Mouse (Mus musculus): ENCODE data around the gene Creb3l4. TPM values are rescaled to one million over a fixed set of nuclear protein-coding genes. Genes with fewer than 3 reads are reported as not detected.

Gene Creb3l4
- polyA plus RNA-seq, 1 experiment, result 2.0 TPM

DNA sequence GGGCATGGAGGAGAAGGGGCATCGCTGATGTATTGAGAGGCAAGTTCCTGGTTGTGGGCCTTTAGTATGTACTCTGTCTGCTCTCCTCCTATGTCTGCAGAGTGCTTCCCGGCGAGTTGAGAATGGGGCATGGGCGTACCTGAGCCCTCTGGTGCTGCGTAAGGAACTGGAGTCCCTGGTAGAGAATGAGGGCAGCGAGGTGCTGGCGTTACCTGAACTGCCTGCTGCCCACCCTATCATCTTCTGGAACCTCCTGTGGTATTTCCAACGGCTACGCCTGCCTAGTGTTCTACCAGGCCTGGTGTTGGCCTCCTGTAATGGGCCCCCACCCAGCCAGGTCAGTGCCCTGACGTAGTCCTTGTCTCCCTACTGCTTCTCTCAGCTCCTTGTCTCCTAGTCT, 34.9 kb upstream of the Creb3l4 start:
- no peak for TF ChIP-seq CTCF (IDR thresholded peaks at IDR 0.05; ENCODE audit: borderline replicate concordance, insufficient read depth, low read length)
- no peak for TF ChIP-seq POLR2A (IDR thresholded peaks at IDR 0.05; ENCODE audit: low read depth, low read length)
- Histone ChIP-seq H3K4me1 (ENCODE audit: control insufficient read depth, insufficient read depth, low read length) (no peaks in the 10 kb centered on the region), H3K4me3 (ENCODE audit: insufficient read depth, low read length) (no peak overlapping the region), H3K27ac (ENCODE audit: insufficient read depth, low read length) (no peak overlapping the region)

GRCm38 (mm10) chr3:90277793-90278192, 34.5 kb upstream of the Creb3l4 start:
- TF ChIP-seq POLR2A (IDR thresholded peaks at IDR 0.05; ENCODE audit: low read depth, low read length) (no peak), CTCF (IDR thresholded peaks at IDR 0.05; ENCODE audit: borderline replicate concordance, insufficient read depth, low read length) (no peak)
- no peak overlapping the region for H3K4me3 ChIP-seq (ENCODE audit: insufficient read depth, low read length)
- no peak overlapping the region for H3K27ac ChIP-seq (ENCODE audit: insufficient read depth, low read length)
- no peaks in the 10 kb centered on the region for H3K4me1 ChIP-seq (ENCODE audit: control insufficient read depth, insufficient read depth, low read length)

DNA sequence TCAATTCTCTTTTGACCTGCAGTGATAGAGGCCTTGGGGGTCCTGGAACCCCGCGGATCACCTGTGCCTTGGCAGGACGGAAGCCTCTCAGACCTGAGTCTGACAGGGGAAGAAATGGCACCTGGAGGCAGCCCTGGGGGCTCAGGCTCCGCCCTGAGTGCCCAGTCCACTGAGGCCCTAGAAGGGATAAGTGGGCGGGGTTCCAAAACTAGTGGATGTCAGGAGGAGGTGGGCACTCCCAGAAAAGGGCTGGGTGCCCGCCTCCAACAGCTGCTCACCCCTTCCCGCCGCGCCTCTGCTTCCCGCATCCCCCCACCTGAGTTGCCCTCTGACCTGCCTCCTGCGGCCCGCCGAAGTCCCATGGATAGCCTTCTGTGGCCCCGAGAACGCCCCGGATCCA, 33.5 kb upstream of the Creb3l4 start:
- TF ChIP-seq CTCF (IDR thresholded peaks at IDR 0.05; ENCODE audit: borderline replicate concordance, insufficient read depth, low read length) (no peak), POLR2A (IDR thresholded peaks at IDR 0.05; ENCODE audit: low read depth, low read length) (no peak)
- Histone ChIP-seq H3K4me1 (ENCODE audit: control insufficient read depth, insufficient read depth, low read length) (no peaks in the 10 kb centered on the region), H3K27ac (ENCODE audit: insufficient read depth, low read length) (no peak overlapping the region), H3K4me3 (ENCODE audit: insufficient read depth, low read length) (no peak overlapping the region)

DNA sequence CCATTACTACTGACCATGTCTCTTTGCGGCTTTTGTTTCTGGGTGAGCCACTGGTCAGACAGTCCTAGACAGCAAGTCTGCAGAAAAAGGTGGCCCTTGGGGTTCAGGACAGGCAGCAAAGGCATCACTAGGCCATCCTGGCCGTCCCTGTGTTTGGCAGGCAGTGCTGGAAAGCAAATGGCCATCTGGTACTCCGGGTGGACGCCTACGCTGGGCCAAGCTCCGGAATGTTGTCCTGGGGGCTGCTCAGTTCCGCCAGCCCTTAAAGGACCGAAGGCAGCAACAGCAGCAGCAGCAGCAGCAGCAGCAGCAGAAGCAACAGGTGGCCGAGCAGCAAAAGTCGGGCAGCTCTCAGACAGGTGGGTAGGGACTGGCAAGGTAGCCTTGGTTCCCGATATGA, 32.0 kb upstream of the Creb3l4 start:
- Histone ChIP-seq H3K4me1 (ENCODE audit: control insufficient read depth, insufficient read depth, low read length) (no peaks in the 10 kb centered on the region), H3K4me3 (ENCODE audit: insufficient read depth, low read length) (no peak overlapping the region), H3K27ac (ENCODE audit: insufficient read depth, low read length) (no peak overlapping the region)
- no peak for TF ChIP-seq POLR2A (IDR thresholded peaks at IDR 0.05; ENCODE audit: low read depth, low read length)
- no peak for TF ChIP-seq CTCF (IDR thresholded peaks at IDR 0.05; ENCODE audit: borderline replicate concordance, insufficient read depth, low read length)

DNA sequence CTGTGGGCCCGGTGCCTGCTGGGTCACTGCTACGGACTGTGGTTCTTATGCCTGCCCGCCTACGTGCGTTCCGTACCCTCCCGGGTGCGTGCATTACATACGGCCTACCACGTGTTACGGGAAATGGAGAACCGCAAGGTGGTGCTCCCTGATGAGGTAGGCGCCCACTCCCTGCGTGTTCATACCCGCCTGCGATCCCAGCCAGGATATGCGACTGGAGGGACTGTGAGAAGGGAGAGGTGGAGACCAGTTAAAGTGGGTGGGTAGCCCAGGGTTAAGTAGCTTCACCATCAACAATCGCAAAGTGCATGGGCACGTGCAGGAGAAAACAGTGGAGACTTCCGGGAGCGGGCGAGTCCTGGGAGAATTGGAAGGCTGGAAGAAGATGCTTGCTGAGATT, 30.5 kb upstream of the Creb3l4 start:
- no peak for TF ChIP-seq POLR2A (IDR thresholded peaks at IDR 0.05; ENCODE audit: low read depth, low read length)
- TF ChIP-seq CTCF (IDR thresholded peaks at IDR 0.05; ENCODE audit: borderline replicate concordance, insufficient read depth, low read length), result no peak
- H3K4me3 ChIP-seq (ENCODE audit: insufficient read depth, low read length), result no peak overlapping the region

DNA sequence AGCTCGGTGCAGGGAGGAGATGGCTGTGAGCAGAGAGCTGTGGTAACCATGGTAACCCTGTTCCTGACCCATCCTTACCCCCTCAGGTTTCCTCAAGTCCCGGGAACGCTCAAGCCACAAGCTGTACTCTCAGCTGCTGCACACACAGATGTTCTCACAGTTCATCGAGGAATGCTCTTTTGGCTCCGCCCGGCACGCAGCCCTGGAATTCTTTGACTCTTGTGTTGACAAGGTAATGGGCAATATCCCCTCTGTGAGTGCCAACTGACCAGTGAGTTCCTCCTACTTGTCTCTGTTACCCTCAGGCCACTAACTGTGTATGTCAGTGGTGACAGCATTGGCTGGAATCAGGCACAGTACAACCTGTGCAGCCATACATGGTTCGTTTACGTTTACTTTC, 28.9 kb upstream of the Creb3l4 start:
- no peaks in the 10 kb centered on the region for H3K4me1 ChIP-seq (ENCODE audit: control insufficient read depth, insufficient read depth, low read length)
- TF ChIP-seq CTCF (IDR thresholded peaks at IDR 0.05; ENCODE audit: borderline replicate concordance, insufficient read depth, low read length) (no peak), POLR2A (IDR thresholded peaks at IDR 0.05; ENCODE audit: low read depth, low read length) (no peak)
- no peak overlapping the region for H3K27ac ChIP-seq (ENCODE audit: insufficient read depth, low read length)
- H3K4me3 ChIP-seq (ENCODE audit: insufficient read depth, low read length), result no peak overlapping the region

More for the DNA sequence above, 30.5 kb upstream of the Creb3l4 start:
- Histone ChIP-seq H3K27ac (ENCODE audit: insufficient read depth, low read length) (no peak overlapping the region), H3K4me1 (ENCODE audit: control insufficient read depth, insufficient read depth, low read length) (no peaks in the 10 kb centered on the region)

- Histone ChIP-seq H3K27ac (ENCODE audit: insufficient read depth, low read length) (no peak overlapping the region), H3K4me3 (ENCODE audit: insufficient read depth, low read length) (no peak overlapping the region), H3K4me1 (ENCODE audit: control insufficient read depth, insufficient read depth, low read length) (no peaks in the 10 kb centered on the region)
- TF ChIP-seq POLR2A (IDR thresholded peaks at IDR 0.05; ENCODE audit: low read depth, low read length) (no peak), CTCF (IDR thresholded peaks at IDR 0.05; ENCODE audit: borderline replicate concordance, insufficient read depth, low read length) (no peak)
Observed at GRCm38 (mm10) chr3:90270784-90271183, 27.5 kb upstream of the Creb3l4 start.

- Histone ChIP-seq H3K27ac (ENCODE audit: insufficient read depth, low read length) (no peak overlapping the region), H3K4me1 (ENCODE audit: control insufficient read depth, insufficient read depth, low read length) (no peaks in the 10 kb centered on the region), H3K4me3 (ENCODE audit: insufficient read depth, low read length) (no peak overlapping the region)
- TF ChIP-seq CTCF (IDR thresholded peaks at IDR 0.05; ENCODE audit: borderline replicate concordance, insufficient read depth, low read length) (no peak), POLR2A (IDR thresholded peaks at IDR 0.05; ENCODE audit: low read depth, low read length) (no peak)
Observed at GRCm38 (mm10) chr3:90268971-90269370, 25.7 kb upstream of the Creb3l4 start.

- TF ChIP-seq CTCF (IDR thresholded peaks at IDR 0.05; ENCODE audit: borderline replicate concordance, insufficient read depth, low read length) (no peak), POLR2A (IDR thresholded peaks at IDR 0.05; ENCODE audit: low read depth, low read length) (no peak)
- H3K27ac ChIP-seq (ENCODE audit: insufficient read depth, low read length), result no peak overlapping the region
- no peak overlapping the region for H3K4me3 ChIP-seq (ENCODE audit: insufficient read depth, low read length)
- H3K4me1 ChIP-seq (ENCODE audit: control insufficient read depth, insufficient read depth, low read length), result no peaks in the 10 kb centered on the region
Observed at GRCm38 (mm10) chr3:90268190-90268589, 24.9 kb upstream of the Creb3l4 start.

DNA sequence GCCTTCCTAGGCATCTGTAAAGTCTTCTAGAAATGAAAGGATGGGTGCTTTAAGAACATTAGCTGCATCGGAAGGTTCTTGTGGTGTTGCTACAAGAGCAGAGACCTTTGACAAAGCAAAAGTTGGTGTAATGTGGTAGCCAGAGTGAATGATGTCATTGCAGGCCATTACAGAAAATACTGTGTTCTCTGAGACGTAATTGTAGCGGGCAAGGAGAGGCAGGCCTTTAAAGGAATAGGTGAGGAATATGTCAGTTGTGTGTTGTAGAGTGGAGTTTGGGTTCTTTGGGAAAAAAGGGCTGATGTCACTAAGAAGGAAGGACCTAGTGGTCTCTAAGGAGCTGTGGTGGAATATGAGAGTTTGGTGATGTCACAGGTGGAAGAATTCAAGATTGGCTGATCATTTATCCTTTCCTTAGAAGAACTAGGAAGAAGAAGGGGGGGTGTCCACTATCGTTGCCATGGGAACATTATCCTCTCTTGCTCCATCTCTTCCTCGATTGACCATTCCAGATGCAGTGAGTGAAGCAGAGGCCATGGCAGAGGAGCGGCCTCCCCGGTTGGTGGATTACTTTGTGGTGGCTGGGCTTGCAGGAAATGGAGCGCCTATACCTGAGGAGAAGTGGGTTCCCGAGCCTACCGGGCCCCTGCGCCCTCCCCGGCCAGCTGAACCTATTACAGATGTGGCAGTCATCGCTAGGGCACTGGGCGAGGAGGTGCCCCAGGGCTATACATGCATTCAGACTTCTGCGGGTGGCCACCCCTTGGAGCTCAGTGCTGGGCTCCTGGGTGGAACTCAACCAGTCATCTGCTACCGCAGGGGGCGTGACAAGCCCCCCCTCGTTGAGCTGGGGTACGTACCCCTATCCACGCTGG, 23.8 kb upstream of the Creb3l4 start:
- H3K4me3 ChIP-seq (ENCODE audit: insufficient read depth, low read length), result no peak overlapping the region
- H3K27ac ChIP-seq (ENCODE audit: insufficient read depth, low read length), result no peak overlapping the region; the same call in 1 of the 2 replicates

More for the DNA sequence above, 23.8 kb upstream of the Creb3l4 start:
- TF ChIP-seq CTCF (IDR thresholded peaks at IDR 0.05; ENCODE audit: borderline replicate concordance, insufficient read depth, low read length), result no peak
- TF ChIP-seq POLR2A (IDR thresholded peaks at IDR 0.05; ENCODE audit: low read depth, low read length), result no peak
- no peaks in the 10 kb centered on the region for H3K4me1 ChIP-seq (ENCODE audit: control insufficient read depth, insufficient read depth, low read length)
